ENCODE assay signal across 8 mouse cellular contexts in genomic region chr12:25092751-25093211, GRCm38 (mm10). TPM values are rescaled to one million over a fixed set of nuclear protein-coding genes. Genes with fewer than 3 reads are reported as not detected.
DNase-seq lines count a peak whose midpoint lies in the region; ATAC-seq lines count a peak whose summit lies in the region.

No protein-coding gene starts in this region.

- peaks cover 36% of the 10 kb centered on the region for H3K4me1 ChIP-seq in heart, embryonic 15.5 days (replicated peaks)

- H3K27ac ChIP-seq in heart, embryonic 15.5 days: peak overlapping the region; percentile 59

- DNase-seq in B cell, adult 2 months: peak; percentile 13
- DNase-seq in T-cell, adult 2 months (ENCODE audit: low spot score): peak; percentile 43
- DNase-seq in embryo, embryonic 9.5 days (ENCODE audit: extremely low spot score): peak; percentile 79
- peak; percentile 89 for DNase-seq in kidney, postnatal 14 days
- DNase-seq in lung, postnatal 10 days: peak; percentile 65
- DNase-seq in skeletal muscle tissue, adult 2 months (ENCODE audit: low read depth, low spot score): peak; percentile 30

- no peaks in the 10 kb centered on the region for H3K9me3 ChIP-seq in heart, embryonic 15.5 days (replicated peaks)

- no peaks in the 10 kb centered on the region for H3K27me3 ChIP-seq in heart, embryonic 15.5 days

- WGBS in heart, embryonic 15.5 days: 4% methylated on average over 17 of the region's 17 CpGs

- peak overlapping the region; percentile 81 for H3K4me2 ChIP-seq in heart, embryonic 15.5 days

- peak overlapping the region; percentile 42 for H3K4me3 ChIP-seq in heart, embryonic 15.5 days

- no peaks in the 10 kb centered on the region for H3K36me3 ChIP-seq in heart, embryonic 15.5 days

- ATAC-seq in heart, embryonic 15.5 days (replicated peaks; ENCODE audit: insufficient number of reproducible peaks, insufficient read depth, low FRiP score, low read depth): peak; percentile 11; the same call in 1 of the 2 replicates
- ATAC-seq in erythroblast, adult 5-6 weeks (replicated peaks; ENCODE audit: low FRiP score, poor library complexity, severe bottlenecking): no peak

- H3K9ac ChIP-seq in heart, embryonic 15.5 days: peak overlapping the region; percentile 50

RNA-seq across cellular contexts. Expression of gene Id2, which starts 4.2 kb away (rescaled TPM):
- polyA plus RNA-seq in heart, embryonic 15.5 days (2015; fragmentation: Nextera tagmentation; extraction: Ambion mirVana): 170 and 206 TPM in 2 replicates
- total RNA-seq in erythroblast, adult 5-6 weeks (2015; ENCODE audit: low replicate concordance): 49.2 and 51.4 TPM in 2 replicates
- 22.7 and 30.4 TPM in 2 replicates for total RNA-seq in erythroblast, adult 5-6 weeks (2017; ENCODE audit: low replicate concordance)

Comparison
In these comparisons a context has a peak if more than half of its experiments do, and no peak if none do; other contexts are left out.
1. DNase-seq: peak in every context shown above with its lines; median percentile 89 in kidney, postnatal 14 days; 79 in embryo, embryonic 9.5 days; 65 in lung, postnatal 10 days; 43 in T-cell, adult 2 months; 30 in skeletal muscle tissue, adult 2 months; 13 in B cell, adult 2 months.